Comparison of ENCODE assay signal across 10 mouse cellular contexts in genomic region chr5:118359646-118360373, GRCm38 (mm10).
DNase-seq lines count a peak whose midpoint lies in the region; ATAC-seq and TF ChIP-seq lines count a peak whose summit lies in the region.
"Had no signal": no experiment of that assay in that cellular context is flagged by ENCODE, and none has a peak within 500 bp of the region (broad histone marks: within the 10 kb centered on the region; RNA-seq: fewer than 3 reads in every experiment).

No protein-coding gene starts in this region.

- no peaks in the 10 kb centered on the region for H3K9me3 ChIP-seq in forebrain, embryonic 14.5 days (replicated peaks; ENCODE audit: control insufficient read depth, low read length)
- H3K9me3 ChIP-seq in forebrain, embryonic 12.5 days, result no peaks in the 10 kb centered on the region

- no peak for ATAC-seq in forebrain, embryonic 14.5 days
- no peak for ATAC-seq in forebrain, embryonic 12.5 days (ENCODE audit: low FRiP score)
- ATAC-seq in megakaryocyte, adult 5-6 weeks (ENCODE audit: poor library complexity, severe bottlenecking), result peak; percentile 33

- no peaks in the 10 kb centered on the region for H3K36me3 ChIP-seq in forebrain, embryonic 14.5 days (ENCODE audit: control insufficient read depth, insufficient read depth, low read length)
- H3K36me3 ChIP-seq in forebrain, embryonic 12.5 days (replicated peaks), result no peaks in the 10 kb centered on the region
- no peaks in the 10 kb centered on the region for H3K36me3 ChIP-seq in spleen, adult 2 months (ENCODE audit: control insufficient read depth, insufficient read depth, low read length)

- TF ChIP-seq POLR2A in spleen, adult 2 months (IDR thresholded peaks at IDR 0.05; ENCODE audit: low read depth, low read length), result no peak

- no peak overlapping the region for H3K4me2 ChIP-seq in forebrain, embryonic 14.5 days (ENCODE audit: low read length)
- H3K4me2 ChIP-seq in forebrain, embryonic 12.5 days, result no peak overlapping the region

- no peak overlapping the region for H3K9ac ChIP-seq in forebrain, embryonic 14.5 days (ENCODE audit: low read length)
- no peak overlapping the region for H3K9ac ChIP-seq in forebrain, embryonic 12.5 days

- H3K27ac ChIP-seq in forebrain, embryonic 14.5 days (ENCODE audit: low read depth, low read length), result no peak overlapping the region
- H3K27ac ChIP-seq in forebrain, embryonic 12.5 days, result no peak overlapping the region
- no peak overlapping the region for H3K27ac ChIP-seq in spleen, adult 2 months (ENCODE audit: insufficient read depth, low read length)
- H3K27ac ChIP-seq: layer of hippocampus, adult 2 months had no signal

- peak; percentile 30 for DNase-seq in forebrain, embryonic 14.5 days (ENCODE audit: low spot score)
- DNase-seq in spleen, adult 2 months (ENCODE audit: low read depth in 1 of 2, low spot score in 2 of 2), result peak; percentile 55 to 56
- no peak for DNase-seq in spleen, postnatal 4 days (ENCODE audit: low spot score in 2 of 2)
- peak; percentile 71 for DNase-seq in thymus, postnatal 4 days
- no peak for DNase-seq in testis, postnatal 14 days (ENCODE audit: low spot score)
- no peak for DNase-seq in left cerebral cortex, postnatal 10 days (ENCODE audit: extremely low spot score in 1 of 2, low spot score in 2 of 2)
- DNase-seq: adrenal gland, postnatal 10 days had no signal

- whole genome bisulfite sequencing in forebrain, embryonic 14.5 days, result 73% methylated on average over 13 of the region's 13 CpGs
- WGBS in forebrain, embryonic 12.5 days, result 82% methylated on average over 13 of the region's 13 CpGs
- 3% methylated on average over 13 of the region's 13 CpGs for WGBS in spleen, adult 2 months

- intact Hi-C loops in left cerebral cortex, postnatal 10 days (cut with DNase I), result no loop called here

- no peaks in the 10 kb centered on the region for H3K27me3 ChIP-seq in forebrain, embryonic 14.5 days (replicated peaks; ENCODE audit: control insufficient read depth, insufficient read depth, low read length)
- no peaks in the 10 kb centered on the region for H3K27me3 ChIP-seq in forebrain, embryonic 12.5 days
- no peaks in the 10 kb centered on the region for H3K27me3 ChIP-seq in spleen, adult 2 months (ENCODE audit: control insufficient read depth, insufficient read depth, low read length)

- no peak overlapping the region for H3K4me3 ChIP-seq in forebrain, embryonic 14.5 days (ENCODE audit: low read depth, low read length)
- H3K4me3 ChIP-seq in forebrain, embryonic 12.5 days (replicated peaks), result no peak overlapping the region
- no peak overlapping the region for H3K4me3 ChIP-seq in spleen, adult 2 months (ENCODE audit: extremely low read depth, insufficient read depth, insufficient read length)
- H3K4me3 ChIP-seq: layer of hippocampus, adult 2 months had no signal

- no peak for TF ChIP-seq CTCF in spleen, adult 2 months (IDR thresholded peaks at IDR 0.05; ENCODE audit: extremely low read depth, insufficient read depth, insufficient read length, insufficient replicate concordance)

- peaks cover 10% of the 10 kb centered on the region; the same call in 1 of the 2 replicates for H3K4me1 ChIP-seq in forebrain, embryonic 14.5 days (ENCODE audit: control insufficient read depth, insufficient read depth, low read length)
- peaks cover 14% of the 10 kb centered on the region for H3K4me1 ChIP-seq in forebrain, embryonic 12.5 days
- H3K4me1 ChIP-seq in spleen, adult 2 months (ENCODE audit: control insufficient read depth, insufficient read depth, insufficient read length), result peaks cover 28% of the 10 kb centered on the region

Comparison
In these comparisons a context has a peak if more than half of its experiments do, and no peak if none do; other contexts are left out.
1. DNase-seq: peak in forebrain, embryonic 14.5 days (single experiment), spleen, adult 2 months (2 of 2) and thymus, postnatal 4 days (single experiment); none in spleen, postnatal 4 days (0 of 2), testis, postnatal 14 days (single experiment) and left cerebral cortex, postnatal 10 days (0 of 2).